ENCODE assay signal across 37 mouse cellular contexts in the genomic region with DNA sequence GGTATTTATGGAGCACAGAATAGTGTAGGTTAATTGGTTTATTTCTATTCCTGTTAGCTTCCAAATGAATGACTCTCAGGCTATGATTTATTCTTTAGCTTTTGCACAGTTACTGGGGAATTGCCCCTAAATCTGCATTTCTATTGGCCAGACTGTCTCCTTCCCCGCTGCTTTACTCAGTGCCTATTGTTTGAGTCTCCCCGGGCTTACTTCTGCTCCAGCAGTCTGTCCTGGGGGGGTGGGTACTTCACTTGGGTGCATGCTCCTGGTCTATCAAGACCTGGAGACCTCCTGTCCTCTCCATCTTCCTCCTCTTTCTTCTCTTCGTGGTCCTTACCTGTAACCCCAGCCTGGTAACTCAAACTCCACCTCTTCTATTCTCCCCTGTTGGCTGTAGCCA. TPM values are rescaled to one million over a fixed set of nuclear protein-coding genes. Genes with fewer than 3 reads are reported as not detected.
"Had no signal": no experiment of that assay in that cellular context is flagged by ENCODE, and none has a peak within 500 bp of the region (broad histone marks: within the 10 kb centered on the region; RNA-seq: fewer than 3 reads in every experiment).

No protein-coding gene starts in this region.

- H3K4me1 ChIP-seq: limb, embryonic 10.5 days; limb, embryonic 12.5 days; limb, embryonic 13.5 days; limb, embryonic 15.5 days; liver, embryonic 15.5 days; lung, embryonic 15.5 days; midbrain, embryonic 12.5 days; midbrain, embryonic 13.5 days; midbrain, embryonic 15.5 days; neural tube, embryonic 12.5 days; neural tube, embryonic 13.5 days had no signal

- H3K27ac ChIP-seq: limb, embryonic 10.5 days; limb, embryonic 12.5 days; limb, embryonic 13.5 days; limb, embryonic 15.5 days; liver, embryonic 12.5 days; liver, embryonic 13.5 days; liver, embryonic 14.5 days; liver, embryonic 15.5 days; lung, embryonic 15.5 days; macrophage; midbrain, embryonic 10.5 days; midbrain, embryonic 12.5 days; midbrain, embryonic 13.5 days; midbrain, embryonic 15.5 days; neural tube, embryonic 12.5 days; neural tube, embryonic 13.5 days had no signal

- H3K9ac ChIP-seq: limb, embryonic 12.5 days; limb, embryonic 13.5 days; limb, embryonic 15.5 days; liver, embryonic 12.5 days; liver, embryonic 13.5 days; liver, embryonic 14.5 days; liver, embryonic 15.5 days; liver, postnatal 0 days; lung, embryonic 14.5 days; lung, embryonic 15.5 days; midbrain, embryonic 12.5 days; midbrain, embryonic 13.5 days; midbrain, embryonic 15.5 days; neural tube, embryonic 12.5 days; neural tube, embryonic 13.5 days had no signal

- H3K4me3 ChIP-seq: limb, embryonic 10.5 days; limb, embryonic 12.5 days; limb, embryonic 13.5 days; limb, embryonic 15.5 days; liver, embryonic 12.5 days; liver, embryonic 13.5 days; liver, embryonic 15.5 days; lung, embryonic 15.5 days; megakaryocyte, embryonic 14.5 days; midbrain, embryonic 10.5 days; midbrain, embryonic 12.5 days; midbrain, embryonic 13.5 days; midbrain, embryonic 15.5 days; myocyte; neural tube, embryonic 12.5 days; neural tube, embryonic 13.5 days had no signal

- H3K36me3 ChIP-seq: limb, embryonic 10.5 days; limb, embryonic 12.5 days; limb, embryonic 13.5 days; limb, embryonic 15.5 days; liver, embryonic 12.5 days; liver, embryonic 13.5 days; liver, embryonic 15.5 days; lung, embryonic 15.5 days; midbrain, embryonic 10.5 days; midbrain, embryonic 12.5 days; midbrain, embryonic 13.5 days; midbrain, embryonic 15.5 days; neural tube, embryonic 12.5 days; neural tube, embryonic 13.5 days had no signal

- DNase-seq: left cerebral cortex, postnatal 4 days; liver; liver, embryonic 13.5 days; liver, postnatal 0 days; lung, adult 18-20 months; lung, adult 2 months; lung, embryonic 14.5 days; lung, postnatal 10 days; lung, postnatal 14 days; lung, postnatal 36 days; lung, postnatal 4 days; midbrain, embryonic 14.5 days had no signal

- H3K9me3 ChIP-seq: limb, embryonic 10.5 days; limb, embryonic 12.5 days; limb, embryonic 13.5 days; limb, embryonic 15.5 days; liver, embryonic 12.5 days; liver, embryonic 13.5 days; liver, embryonic 15.5 days; lung, embryonic 15.5 days; megakaryocyte, embryonic 14.5 days; midbrain, embryonic 10.5 days; midbrain, embryonic 12.5 days; midbrain, embryonic 13.5 days; midbrain, embryonic 15.5 days; neural tube, embryonic 12.5 days; neural tube, embryonic 13.5 days had no signal

- H3K27me3 ChIP-seq: limb, embryonic 12.5 days; limb, embryonic 13.5 days; limb, embryonic 15.5 days; liver, embryonic 12.5 days; liver, embryonic 13.5 days; liver, embryonic 15.5 days; lung, embryonic 15.5 days; megakaryocyte, embryonic 14.5 days; midbrain, embryonic 12.5 days; midbrain, embryonic 13.5 days; midbrain, embryonic 15.5 days; neural tube, embryonic 12.5 days; neural tube, embryonic 13.5 days had no signal

- H3K4me2 ChIP-seq: limb, embryonic 12.5 days; limb, embryonic 13.5 days; limb, embryonic 15.5 days; liver, embryonic 11.5 days; liver, embryonic 12.5 days; liver, embryonic 13.5 days; liver, embryonic 15.5 days; lung, embryonic 14.5 days; lung, embryonic 15.5 days; midbrain, embryonic 12.5 days; midbrain, embryonic 13.5 days; midbrain, embryonic 15.5 days; neural tube, embryonic 12.5 days; neural tube, embryonic 13.5 days had no signal

- ATAC-seq: liver, embryonic 12.5 days; liver, postnatal 0 days; lung, postnatal 0 days; midbrain, embryonic 13.5 days; midbrain, embryonic 15.5 days; midbrain, embryonic 16.5 days had no signal

RNA-seq across cellular contexts. Expression of a gene that starts 36.7 kb away (rescaled TPM):
- polyA plus RNA-seq: limb, embryonic 10.5 days; limb, embryonic 11.5 days; limb, embryonic 12.5 days; limb, embryonic 13.5 days; liver, adult 2 months; liver, embryonic 11.5 days; liver, embryonic 12.5 days; liver, embryonic 13.5 days; liver, embryonic 14.5 days; liver, embryonic 15.5 days; liver, embryonic 16.5 days; liver, postnatal 0 days; lung, embryonic 14.5 days; lung, embryonic 15.5 days; lung, embryonic 16.5 days; lung, postnatal 0 days; macrophage; midbrain, embryonic 12.5 days; midbrain, embryonic 14.5 days; midbrain, embryonic 16.5 days; myocyte; neural tube, embryonic 11.5 days; neural tube, embryonic 12.5 days had no signal
